Mouse (Mus musculus): ENCODE measurements around the gene Snrpd2. TPM values are rescaled to one million over a fixed set of nuclear protein-coding genes. Genes with fewer than 3 reads are reported as not detected.
A peak's percentile ranks its signal among the peaks of the same experiment; 100 is the strongest.

The Snrpd2 gene
- polyA plus RNA-seq (2015; fragmentation: Nextera tagmentation; extraction: Ambion mirVana) = 137 and 141 TPM in 2 replicates

- H3K4me3 ChIP-seq (ENCODE audit: low read length) = peak within 1 kb of the TSS; percentile 86
- H3K9ac ChIP-seq (replicated peaks; ENCODE audit: low read length) = peak within 1 kb of the TSS; percentile 85
- peak within 1 kb of the TSS; percentile 85 for H3K4me2 ChIP-seq (replicated peaks; ENCODE audit: low read depth, low read length)
- H3K4me1 ChIP-seq (ENCODE audit: insufficient read depth, low read length) = peaks cover 17% of the 10 kb centered on the region
- H3K27me3 ChIP-seq (ENCODE audit: insufficient read depth, low read length) = no peaks in the 10 kb centered on the region
- peak within 1 kb of the TSS; percentile 94 for H3K27ac ChIP-seq (ENCODE audit: low read length)
- peaks cover 25% of the 10 kb centered on the region for H3K36me3 ChIP-seq (ENCODE audit: insufficient read depth, low read length)
- ATAC-seq (ENCODE audit: low FRiP score, low TSS enrichment) = peak; percentile 95
- WGBS = 0% methylated on average over 24 of the region's 24 CpGs
- H3K9me3 ChIP-seq (ENCODE audit: low read length) = no peaks in the 10 kb centered on the region
Observed at GRCm38 (mm10) chr7:19149626-19150025, at the start of gene Snrpd2. TSS of gene Snrpd2 (plus strand) at chr7:19149722.

GRCm38 (mm10) chr7:19100290-19100689 is 49.2 kb upstream of the Snrpd2 start:
- H3K9me3 ChIP-seq (ENCODE audit: low read length) = no peaks in the 10 kb centered on the region
- peaks cover 10% of the 10 kb centered on the region; the same call in 1 of the 2 replicates for H3K36me3 ChIP-seq (ENCODE audit: insufficient read depth, low read length)
- no peak overlapping the region for H3K4me2 ChIP-seq (replicated peaks; ENCODE audit: low read depth, low read length)
- H3K4me3 ChIP-seq (ENCODE audit: low read length) = no peak overlapping the region
- no peak overlapping the region for H3K9ac ChIP-seq (replicated peaks; ENCODE audit: low read length)
- 83% methylated on average over 1 of the region's 1 CpGs for WGBS
- H3K4me1 ChIP-seq (ENCODE audit: insufficient read depth, low read length) = peaks cover 18% of the 10 kb centered on the region
- H3K27me3 ChIP-seq (ENCODE audit: insufficient read depth, low read length) = no peaks in the 10 kb centered on the region
- ATAC-seq (ENCODE audit: low FRiP score, low TSS enrichment) = no peak
- H3K27ac ChIP-seq (ENCODE audit: low read length) = no peak overlapping the region

DNA sequence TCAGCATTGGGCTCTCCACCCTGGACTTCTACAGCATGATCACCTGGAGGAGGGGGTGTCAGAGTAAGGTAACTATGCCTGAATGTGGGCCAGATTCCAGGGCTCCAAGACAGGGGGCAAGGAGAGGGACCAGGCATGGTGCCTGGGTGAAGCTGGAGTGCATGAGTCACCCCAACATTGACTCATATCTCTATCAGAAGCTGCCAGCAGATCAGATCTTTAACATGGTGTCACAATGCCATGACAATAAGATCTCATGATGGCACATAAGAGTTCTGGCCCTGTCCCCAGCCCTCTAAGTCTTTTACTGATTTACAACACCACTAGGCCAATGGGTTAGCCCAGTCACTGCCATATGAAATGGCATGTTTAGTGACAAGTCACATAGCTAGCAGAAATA is 45.8 kb upstream of the Snrpd2 start:
- H3K4me3 ChIP-seq (ENCODE audit: low read length) = no peak overlapping the region
- no peaks in the 10 kb centered on the region for H3K9me3 ChIP-seq (ENCODE audit: low read length)
- no peak for ATAC-seq (ENCODE audit: low FRiP score, low TSS enrichment)
- H3K4me2 ChIP-seq (replicated peaks; ENCODE audit: low read depth, low read length) = no peak overlapping the region
- H3K9ac ChIP-seq (replicated peaks; ENCODE audit: low read length) = no peak overlapping the region
- H3K27ac ChIP-seq (ENCODE audit: low read length) = no peak overlapping the region
- H3K36me3 ChIP-seq (ENCODE audit: insufficient read depth, low read length) = no peaks in the 10 kb centered on the region
- no peaks in the 10 kb centered on the region for H3K4me1 ChIP-seq (ENCODE audit: insufficient read depth, low read length)
- H3K27me3 ChIP-seq (ENCODE audit: insufficient read depth, low read length) = no peaks in the 10 kb centered on the region

DNA sequence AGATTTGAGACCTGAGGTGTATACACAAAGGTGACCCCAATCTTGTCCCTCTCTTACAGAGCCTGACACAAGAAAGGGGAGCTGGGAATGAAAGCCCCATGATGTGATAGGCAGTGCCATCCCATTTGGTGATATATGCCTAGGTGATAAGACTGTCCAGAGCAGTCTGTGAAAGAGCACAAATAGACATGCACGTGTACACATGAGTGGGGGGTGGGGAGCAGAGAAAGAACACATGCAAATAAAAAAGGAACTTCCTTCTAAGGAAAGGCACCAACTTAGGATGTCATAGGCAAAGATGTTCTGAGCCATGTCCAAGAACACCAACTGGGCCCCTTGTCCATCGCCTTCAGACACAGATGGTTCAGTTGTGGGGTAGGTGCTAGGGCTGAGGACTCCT is 45.0 kb upstream of the Snrpd2 start:
- 84% methylated on average over 2 of the region's 2 CpGs for WGBS
- no peak overlapping the region for H3K4me2 ChIP-seq (replicated peaks; ENCODE audit: low read depth, low read length)
- no peaks in the 10 kb centered on the region for H3K9me3 ChIP-seq (ENCODE audit: low read length)
- no peak overlapping the region for H3K9ac ChIP-seq (replicated peaks; ENCODE audit: low read length)
- no peak overlapping the region for H3K27ac ChIP-seq (ENCODE audit: low read length)
- no peaks in the 10 kb centered on the region for H3K4me1 ChIP-seq (ENCODE audit: insufficient read depth, low read length)
- H3K27me3 ChIP-seq (ENCODE audit: insufficient read depth, low read length) = no peaks in the 10 kb centered on the region
- H3K36me3 ChIP-seq (ENCODE audit: insufficient read depth, low read length) = no peaks in the 10 kb centered on the region
- ATAC-seq (ENCODE audit: low FRiP score, low TSS enrichment) = no peak
- no peak overlapping the region for H3K4me3 ChIP-seq (ENCODE audit: low read length)

DNA sequence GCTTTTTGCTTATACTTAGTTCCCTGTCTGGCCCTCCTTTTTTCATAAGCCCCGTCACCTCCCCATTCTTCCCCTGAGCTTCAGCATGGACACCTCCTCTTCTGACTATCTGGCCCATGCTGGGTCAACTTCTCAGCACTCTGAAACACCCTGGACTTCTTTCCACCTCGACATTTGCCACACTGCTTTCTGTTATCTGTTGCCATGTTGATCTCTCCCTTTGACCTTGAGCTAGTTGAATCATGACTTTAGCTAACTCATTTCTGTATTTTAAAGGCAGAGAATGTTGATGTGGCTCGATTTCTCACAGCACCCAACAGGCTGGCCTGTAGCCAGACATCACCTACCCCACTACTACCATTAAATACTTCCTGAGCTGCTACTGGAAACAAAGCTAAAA is 42.1 kb upstream of the Snrpd2 start:
- Histone ChIP-seq H3K4me1 (ENCODE audit: insufficient read depth, low read length) (no peaks in the 10 kb centered on the region), H3K27ac (ENCODE audit: low read length) (no peak overlapping the region), H3K4me3 (ENCODE audit: low read length) (no peak overlapping the region), H3K9me3 (ENCODE audit: low read length) (no peaks in the 10 kb centered on the region), H3K27me3 (ENCODE audit: insufficient read depth, low read length) (no peaks in the 10 kb centered on the region), H3K9ac (replicated peaks; ENCODE audit: low read length) (no peak overlapping the region), H3K36me3 (ENCODE audit: insufficient read depth, low read length) (no peaks in the 10 kb centered on the region), H3K4me2 (replicated peaks; ENCODE audit: low read depth, low read length) (no peak overlapping the region)
- WGBS = 64% methylated on average over 3 of the region's 3 CpGs
- ATAC-seq (ENCODE audit: low FRiP score, low TSS enrichment) = no peak

DNA sequence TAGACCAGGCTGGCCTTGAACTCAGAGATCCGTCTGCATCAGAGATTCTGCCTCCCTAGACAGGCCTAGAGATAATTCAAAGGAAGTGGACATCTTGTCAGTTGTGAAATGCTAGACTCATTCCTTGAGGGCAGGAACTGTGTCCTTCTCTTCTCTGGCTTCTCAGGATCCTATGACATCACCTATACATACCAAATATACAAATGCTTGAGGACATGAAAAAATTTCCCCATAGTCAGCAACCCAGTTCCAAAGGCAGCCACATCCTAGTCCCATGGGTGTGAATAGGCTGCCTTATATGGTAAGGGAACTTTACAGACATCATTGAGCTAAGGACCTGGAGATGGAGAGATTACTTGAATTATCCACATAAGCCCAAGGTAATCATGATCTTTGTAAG is 40.0 kb upstream of the Snrpd2 start:
- Histone ChIP-seq H3K27ac (ENCODE audit: low read length) (no peak overlapping the region), H3K4me3 (ENCODE audit: low read length) (no peak overlapping the region), H3K9me3 (ENCODE audit: low read length) (no peaks in the 10 kb centered on the region), H3K4me2 (replicated peaks; ENCODE audit: low read depth, low read length) (no peak overlapping the region), H3K9ac (replicated peaks; ENCODE audit: low read length) (no peak overlapping the region), H3K27me3 (ENCODE audit: insufficient read depth, low read length) (no peaks in the 10 kb centered on the region), H3K4me1 (ENCODE audit: insufficient read depth, low read length) (no peaks in the 10 kb centered on the region), H3K36me3 (ENCODE audit: insufficient read depth, low read length) (no peaks in the 10 kb centered on the region)
- ATAC-seq (ENCODE audit: low FRiP score, low TSS enrichment) = no peak
- WGBS = 78% methylated on average over 1 of the region's 1 CpGs

GRCm38 (mm10) chr7:19118028-19118771 is 31.3 kb upstream of the Snrpd2 start, which contains the start of gene Gm4969:
TSS of gene Gm4969 (minus strand) at chr7:19118368.
- H3K9ac ChIP-seq (replicated peaks; ENCODE audit: low read length) = peak within 1 kb of the TSS; percentile 44

DNA sequence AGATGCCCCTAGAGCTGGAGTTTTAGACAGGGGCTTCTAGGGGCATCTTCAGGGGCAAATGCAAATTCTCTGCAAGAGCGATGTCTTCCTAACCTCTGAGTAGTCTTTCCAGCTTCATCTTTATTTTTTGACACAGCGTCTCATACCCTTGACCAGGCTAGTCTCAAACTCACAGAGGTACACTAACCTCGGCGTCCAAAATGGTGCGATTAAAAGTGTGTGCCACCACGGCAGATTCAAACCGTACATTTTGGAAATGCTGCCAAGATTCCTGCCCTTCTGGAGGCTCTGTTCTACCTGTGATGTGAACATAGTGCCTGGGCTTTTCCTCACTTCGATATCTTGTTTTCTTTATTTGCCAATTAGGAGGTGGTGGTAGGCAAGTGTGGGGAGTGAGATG is 30.4 kb upstream of the Snrpd2 start:
- Histone ChIP-seq H3K9ac (replicated peaks; ENCODE audit: low read length) (no peak overlapping the region), H3K4me2 (replicated peaks; ENCODE audit: low read depth, low read length) (0 out of 2 replicates have a peak overlapping the region, but pooled peaks have one; percentile 21), H3K27ac (ENCODE audit: low read length) (no peak overlapping the region), H3K36me3 (ENCODE audit: insufficient read depth, low read length) (peaks cover 3% of the 10 kb centered on the region; the same call in 1 of the 2 replicates), H3K27me3 (ENCODE audit: insufficient read depth, low read length) (no peaks in the 10 kb centered on the region), H3K4me3 (ENCODE audit: low read length) (no peak overlapping the region), H3K4me1 (ENCODE audit: insufficient read depth, low read length) (peaks cover 19% of the 10 kb centered on the region), H3K9me3 (ENCODE audit: low read length) (peaks cover 15% of the 10 kb centered on the region; the same call in 1 of the 2 replicates)
- ATAC-seq (ENCODE audit: low FRiP score, low TSS enrichment) = 0 out of 2 replicates have a peak, but pooled peaks have one; percentile 3
- WGBS = 96% methylated on average over 8 of the region's 8 CpGs

More at GRCm38 (mm10) chr7:19118028-19118771, 31.3 kb upstream of the Snrpd2 start, which contains the start of gene Gm4969:
- H3K4me2 ChIP-seq (replicated peaks; ENCODE audit: low read depth, low read length) = peak within 1 kb of the TSS; percentile 56
- peak within 1 kb of the TSS; percentile 35 for H3K4me3 ChIP-seq (ENCODE audit: low read length)
- H3K27ac ChIP-seq (ENCODE audit: low read length) = no peak within 1 kb of the TSS
- H3K27me3 ChIP-seq (ENCODE audit: insufficient read depth, low read length) = no peaks in the 10 kb centered on the region
- H3K4me1 ChIP-seq (ENCODE audit: insufficient read depth, low read length) = peaks cover 19% of the 10 kb centered on the region
- peaks cover 15% of the 10 kb centered on the region; the same call in 1 of the 2 replicates for H3K9me3 ChIP-seq (ENCODE audit: low read length)
- H3K36me3 ChIP-seq (ENCODE audit: insufficient read depth, low read length) = peaks cover 3% of the 10 kb centered on the region; the same call in 1 of the 2 replicates
- 22% methylated on average over 64 of the region's 64 CpGs for WGBS
- peak; percentile 50 for ATAC-seq (ENCODE audit: low FRiP score, low TSS enrichment)

DNA sequence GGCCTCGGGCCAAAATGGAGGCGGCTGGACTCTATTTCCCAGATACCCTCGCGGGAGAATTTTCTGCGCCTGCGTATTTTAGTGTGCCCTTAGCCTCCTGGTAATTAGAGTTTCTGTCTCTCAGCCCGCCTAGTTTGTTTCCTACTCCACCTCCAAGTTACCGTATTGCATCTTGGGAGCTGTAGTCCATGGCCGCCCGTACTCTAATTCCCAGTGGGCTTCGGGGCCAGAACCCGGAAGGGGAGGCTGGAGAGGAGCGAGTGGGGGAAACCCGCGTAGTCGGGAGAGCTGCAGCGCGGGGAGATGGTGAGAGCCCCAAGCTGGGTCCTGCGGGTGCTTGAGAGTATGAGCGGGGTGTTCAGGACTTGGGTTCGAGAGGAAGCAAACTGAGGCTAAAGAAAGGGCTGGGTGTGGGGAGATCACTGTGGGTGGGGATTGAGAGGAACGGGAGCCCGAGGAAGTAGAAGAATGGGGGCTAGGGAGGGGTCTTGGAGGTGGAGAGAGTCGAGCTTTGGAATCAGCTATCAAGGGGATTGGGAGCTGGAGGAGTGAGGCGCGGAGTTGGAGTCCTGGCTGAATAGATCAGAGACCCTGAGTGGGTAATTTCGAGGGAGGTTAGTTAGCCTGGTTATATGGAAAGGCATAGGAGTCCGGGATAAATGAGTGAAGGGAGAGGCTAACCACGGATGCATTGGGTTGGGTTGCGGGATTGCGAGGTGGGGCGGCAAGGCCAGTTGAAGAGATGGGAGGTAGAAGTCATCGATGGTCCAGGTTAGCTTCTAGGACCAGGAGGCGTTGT is 29.7 kb upstream of the Snrpd2 start, which contains the start of gene Fbxo46:
Gene Fbxo46, plus strand, starts transcription at position 229 of the 799 bp plus-strand sequence.
- Histone ChIP-seq H3K4me1 (ENCODE audit: insufficient read depth, low read length) (peaks cover 19% of the 10 kb centered on the region), H3K4me3 (ENCODE audit: low read length) (peak within 1 kb of the TSS; percentile 75), H3K27me3 (ENCODE audit: insufficient read depth, low read length) (no peaks in the 10 kb centered on the region), H3K9me3 (ENCODE audit: low read length) (peaks cover 15% of the 10 kb centered on the region; the same call in 1 of the 2 replicates), H3K36me3 (ENCODE audit: insufficient read depth, low read length) (peaks cover 3% of the 10 kb centered on the region; the same call in 1 of the 2 replicates), H3K27ac (ENCODE audit: low read length) (no peak within 1 kb of the TSS; the same call in 1 of the 2 replicates), H3K4me2 (replicated peaks; ENCODE audit: low read depth, low read length) (peak within 1 kb of the TSS; percentile 76), H3K9ac (replicated peaks; ENCODE audit: low read length) (peak within 1 kb of the TSS; percentile 84)
- peak; percentile 95 for ATAC-seq (ENCODE audit: low FRiP score, low TSS enrichment)
- WGBS = 2% methylated on average over 34 of the region's 34 CpGs

Measured in kidney, embryonic 16.5 days (tissue).